Mouse (Mus musculus) ES-E14 (cell line): ENCODE data around the gene 1110032F04Rik.

Experiments used
- CHD2 ChIP-seq: IDR thresholded peaks from 2 replicates; pipeline ENCODE4 v1.6.1; 2014; ENCODE audit warnings: mild to moderate bottlenecking, low read depth, low read length, inconsistent platforms
- HCFC1 ChIP-seq: IDR thresholded peaks from 2 replicates; pipeline ENCODE4 v1.6.1; 2012; ENCODE audit warnings: low read length, inconsistent platforms, borderline replicate concordance; ENCODE audit not compliant: insufficient read depth
- MAFK ChIP-seq: IDR thresholded peaks from 2 replicates; pipeline ENCODE4 v1.6.1; 2014; ENCODE audit warnings: mild to moderate bottlenecking, low read depth, low read length, inconsistent platforms; ENCODE audit not compliant: insufficient read depth
- ZC3H11A ChIP-seq: IDR thresholded peaks from 2 replicates; pipeline ENCODE4 v1.6.1; 2012; ENCODE audit warnings: low read depth, mild to moderate bottlenecking, inconsistent platforms, low read length, borderline replicate concordance
- ZNF384 ChIP-seq: IDR thresholded peaks from 2 replicates; pipeline ENCODE4 v1.6.1; 2012; ENCODE audit warnings: low read depth, low read length, inconsistent platforms

DNA sequence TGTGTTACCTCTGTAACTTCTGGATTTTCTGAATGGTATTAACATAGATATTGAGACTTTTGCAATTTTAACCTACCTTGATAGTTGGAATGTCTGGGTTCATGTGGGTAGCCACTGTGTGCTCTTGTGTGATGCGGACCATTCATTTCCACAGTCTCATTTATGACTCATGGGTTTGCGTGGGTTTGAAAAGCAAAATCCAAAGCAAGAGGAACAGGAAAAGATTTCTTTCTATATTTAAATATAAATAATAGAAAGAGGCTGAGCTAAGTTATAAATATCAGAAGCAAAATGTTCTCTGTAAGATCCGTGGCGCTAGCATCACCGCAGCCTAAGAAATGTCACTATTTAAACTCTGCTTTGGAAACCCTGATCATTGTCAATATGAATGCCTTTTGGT lies 41.7 kb upstream of the 1110032F04Rik start:
- no peak for TF ChIP-seq ZC3H11A
- TF ChIP-seq ZNF384 = no peak
- TF ChIP-seq CHD2 = no peak
- no peak for TF ChIP-seq MAFK
- TF ChIP-seq HCFC1 = no peak
